Mouse (Mus musculus) forebrain, postnatal 0 days (tissue): ENCODE data around the gene Defb25. TPM values are rescaled to one million over a fixed set of nuclear protein-coding genes. Genes with fewer than 3 reads are reported as not detected.
A peak's percentile ranks its signal among the peaks of the same experiment; 100 is the strongest.

ENCODE experiments used
- ATAC-seq: fragments of 200-750 bp; cut with Nextera tagmentation; 2 replicates; pipeline ENCODE4 v1.8.0; 2017; ENCODE audit warnings: mild to moderate bottlenecking, moderate library complexity
- DNase-seq: peaks from one replicate; pipeline ENCODE4 v3.0.0-alpha.2; 2015
- H3K27ac ChIP-seq: fragments of 300-500 bp; sonication (generic); 2 replicates; pipeline ENCODE4 v1.5.1; 2014; ENCODE audit warnings: low read depth, mild to moderate bottlenecking, antibody characterized with exemption, low read length, moderate library complexity, mixed read lengths
- H3K27me3 ChIP-seq: fragments of 300-500 bp; sonication (generic); 2 replicates; pipeline ENCODE4 v1.6.1; 2014; ENCODE audit warnings: mild to moderate bottlenecking, low read length, mixed read lengths; ENCODE audit not compliant: insufficient read depth
- H3K36me3 ChIP-seq: fragments of 300-500 bp; sonication (generic); 2 replicates; pipeline ENCODE4 v1.6.1; 2014; ENCODE audit warnings: mild to moderate bottlenecking, moderate library complexity; ENCODE audit not compliant: insufficient read depth
- H3K4me1 ChIP-seq: fragments of 300-500 bp; sonication (generic); 2 replicates; pipeline ENCODE4 v1.6.1; 2014; ENCODE audit warnings: antibody characterized with exemption; ENCODE audit not compliant: insufficient read depth
- H3K4me2 ChIP-seq: fragments of 300-500 bp; sonication (generic); 2 replicates; pipeline ENCODE4 v1.6.1; 2014; ENCODE audit warnings: low read depth, mild to moderate bottlenecking, moderate library complexity
- H3K4me3 ChIP-seq: fragments of 300-500 bp; sonication (generic); 2 replicates; pipeline ENCODE4 v1.5.1; 2014; ENCODE audit warnings: low read depth, low read length, mixed read lengths
- H3K9ac ChIP-seq: fragments of 300-500 bp; sonication (generic); 2 replicates; pipeline ENCODE4 v1.6.1; 2014; ENCODE audit warnings: mild to moderate bottlenecking
- H3K9me3 ChIP-seq: fragments of 300-500 bp; sonication (generic); 2 replicates; pipeline ENCODE4 v1.6.1; 2016; ENCODE audit warnings: low read length
- CTCF ChIP-seq: sonication (generic); IDR thresholded peaks from 2 replicates; pipeline ENCODE4 v1.5.1; 2016; ENCODE audit warnings: antibody characterized with exemption, control low read depth, low read depth
- WGBS: fragments of 180-500 bp; shearing (Covaris S2); extraction: QIAGEN DNeasy Blood & Tissue Kit; methylation state at CpG from one replicate; pipeline ENCODE4 v1.1.7; 2014; 5-methylcytosine and 5-hydroxymethylcytosine counted together
- polyA plus RNA-seq: library from polyadenylated mRNA; unstranded; fragments of >200 nt; fragmentation: Nextera tagmentation; extraction: Ambion mirVana; gene quantifications from 2 replicates; pipeline ENCODE4 v1.2.1, GENCODE M21; 2015
- total RNA-seq: library from RNA; depleted of rRNA; stranded (reverse); fragments of >200 nt; gene quantifications from 2 replicates; pipeline ENCODE4 v1.2.3, GENCODE M21; 2014

Gene Defb25
- total and polyA plus RNA-seq, 2 experiments from 2014 or later = not detected

DNA sequence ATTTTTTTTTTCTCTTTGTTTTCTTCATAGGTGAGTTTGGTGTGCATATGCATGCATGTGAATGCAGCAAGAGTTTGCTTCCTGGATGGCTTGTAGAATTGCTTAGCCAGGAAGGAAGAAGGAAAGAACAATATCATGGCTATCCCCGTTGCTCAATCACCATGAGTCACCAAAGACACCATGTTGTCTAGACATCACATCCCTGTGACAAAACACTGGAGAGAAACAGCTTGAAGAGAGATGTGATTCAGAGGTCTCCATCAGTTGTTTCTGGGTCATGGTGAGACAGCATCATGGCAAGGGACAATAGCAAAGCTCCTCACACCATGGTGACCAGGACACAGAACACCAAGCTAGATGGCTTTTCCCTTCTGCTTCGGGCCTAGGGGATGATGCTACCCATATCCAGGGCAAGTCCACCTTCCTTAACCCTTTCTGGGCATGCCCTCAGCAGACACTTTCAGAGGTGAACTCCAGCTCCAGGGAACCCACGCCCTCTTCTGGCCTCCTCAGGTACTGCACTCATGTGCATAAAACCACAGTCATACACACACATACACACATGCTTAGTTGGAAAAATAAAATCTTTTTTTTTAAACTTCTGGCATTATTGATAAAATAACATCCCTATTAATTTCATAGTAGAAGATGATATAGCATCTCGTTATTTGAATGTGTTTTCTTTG lies 21.4 kb downstream of the Defb25 start:
- Histone ChIP-seq H3K27ac (no peak overlapping the region), H3K4me1 (no peaks in the 10 kb centered on the region), H3K9me3 (no peaks in the 10 kb centered on the region), H3K4me3 (no peak overlapping the region), H3K36me3 (no peaks in the 10 kb centered on the region), H3K9ac (no peak overlapping the region), H3K27me3 (no peaks in the 10 kb centered on the region), H3K4me2 (no peak overlapping the region)
- ATAC-seq = no peak
- WGBS = 72% methylated on average over 4 of the region's 4 CpGs
- no peak for DNase-seq
- peak; percentile 35 for TF ChIP-seq CTCF

DNA sequence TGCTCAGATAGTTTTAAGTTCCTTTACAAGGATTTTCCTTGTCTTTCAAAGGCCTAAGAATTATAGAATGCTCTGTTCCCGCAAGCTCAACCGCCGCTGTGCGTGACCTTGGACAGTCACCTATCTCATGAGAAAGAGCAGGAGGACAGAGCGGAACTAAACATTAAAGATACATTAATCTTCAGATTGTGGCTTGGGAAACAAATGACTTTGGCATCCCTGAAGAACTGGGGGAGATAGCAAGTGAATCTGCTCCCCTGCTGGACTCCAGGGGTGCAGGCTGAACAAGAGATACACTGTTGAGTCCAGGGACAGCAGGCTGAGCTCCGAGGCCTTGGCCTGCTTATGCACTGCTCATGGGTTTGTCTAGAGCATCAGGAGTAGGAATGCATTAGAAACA lies 22.8 kb downstream of the Defb25 start:
- TF ChIP-seq CTCF = no peak
- no peaks in the 10 kb centered on the region for H3K36me3 ChIP-seq
- H3K9me3 ChIP-seq = no peaks in the 10 kb centered on the region
- H3K4me2 ChIP-seq = no peak overlapping the region
- H3K9ac ChIP-seq = no peak overlapping the region
- ATAC-seq = no peak
- no peak for DNase-seq
- no peak overlapping the region for H3K27ac ChIP-seq
- no peaks in the 10 kb centered on the region for H3K4me1 ChIP-seq
- WGBS = 90% methylated on average over 6 of the region's 6 CpGs
- no peaks in the 10 kb centered on the region for H3K27me3 ChIP-seq
- no peak overlapping the region for H3K4me3 ChIP-seq

DNA sequence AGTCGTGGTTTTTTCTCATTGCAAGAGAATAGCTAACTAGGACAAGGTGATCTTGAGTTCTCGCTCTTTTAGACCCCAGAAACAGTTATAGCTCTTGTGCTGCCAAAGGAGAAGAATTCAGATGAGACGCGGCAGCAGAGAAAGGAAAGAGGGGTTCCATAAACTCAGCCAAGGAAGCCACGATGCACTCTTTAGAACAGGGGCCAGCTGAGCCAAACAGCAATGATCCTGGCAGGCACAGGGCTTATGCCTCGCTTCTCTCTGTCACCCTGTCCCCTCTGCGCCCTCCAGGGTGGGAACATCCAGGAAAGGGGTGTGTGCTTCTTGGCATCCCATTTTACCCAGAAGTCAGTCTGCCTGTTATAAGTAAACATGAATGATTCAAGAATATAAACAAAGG lies 23.6 kb downstream of the Defb25 start, which contains the start of gene Defb45:
Gene Defb45, minus strand, starts transcription at position 101 of the 400 bp plus-strand sequence.
- H3K27ac ChIP-seq = no peak within 1 kb of the TSS
- TF ChIP-seq CTCF = no peak
- H3K4me3 ChIP-seq = no peak within 1 kb of the TSS
- no peak within 1 kb of the TSS for H3K4me2 ChIP-seq
- DNase-seq = no peak
- no peak within 1 kb of the TSS for H3K9ac ChIP-seq
- no peak for ATAC-seq
- no peaks in the 10 kb centered on the region for H3K4me1 ChIP-seq
- WGBS = 61% methylated on average over 7 of the region's 7 CpGs
- H3K27me3 ChIP-seq = no peaks in the 10 kb centered on the region
- H3K9me3 ChIP-seq = no peaks in the 10 kb centered on the region
- H3K36me3 ChIP-seq = no peaks in the 10 kb centered on the region

DNA sequence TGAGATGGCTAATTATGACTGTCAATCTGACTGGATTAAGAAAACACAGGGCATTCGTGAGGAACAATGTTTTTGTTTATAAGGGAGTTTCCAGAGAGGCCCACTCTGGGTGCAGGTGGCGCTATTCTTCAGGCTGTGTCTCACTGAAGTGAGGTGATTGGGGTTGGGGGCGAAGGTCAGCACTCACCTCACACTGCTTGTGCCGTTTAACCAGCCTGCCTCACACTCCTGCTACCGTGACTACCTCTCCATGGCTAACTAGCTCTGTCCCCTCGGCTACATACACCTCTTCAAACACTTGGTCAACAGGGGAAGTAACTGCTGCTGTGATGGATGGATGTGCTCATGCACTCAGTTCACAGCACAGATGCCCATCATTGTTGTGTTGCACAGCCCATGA lies 33.8 kb downstream of the Defb25 start:
- no peaks in the 10 kb centered on the region for H3K4me1 ChIP-seq
- H3K27me3 ChIP-seq = no peaks in the 10 kb centered on the region
- no peak overlapping the region for H3K4me2 ChIP-seq
- H3K4me3 ChIP-seq = no peak overlapping the region
- H3K9ac ChIP-seq = no peak overlapping the region
- H3K9me3 ChIP-seq = no peaks in the 10 kb centered on the region
- no peaks in the 10 kb centered on the region for H3K36me3 ChIP-seq
- no peak for TF ChIP-seq CTCF
- no peak for ATAC-seq
- DNase-seq = no peak
- 34% methylated on average over 6 of the region's 6 CpGs for WGBS
- H3K27ac ChIP-seq = no peak overlapping the region

DNA sequence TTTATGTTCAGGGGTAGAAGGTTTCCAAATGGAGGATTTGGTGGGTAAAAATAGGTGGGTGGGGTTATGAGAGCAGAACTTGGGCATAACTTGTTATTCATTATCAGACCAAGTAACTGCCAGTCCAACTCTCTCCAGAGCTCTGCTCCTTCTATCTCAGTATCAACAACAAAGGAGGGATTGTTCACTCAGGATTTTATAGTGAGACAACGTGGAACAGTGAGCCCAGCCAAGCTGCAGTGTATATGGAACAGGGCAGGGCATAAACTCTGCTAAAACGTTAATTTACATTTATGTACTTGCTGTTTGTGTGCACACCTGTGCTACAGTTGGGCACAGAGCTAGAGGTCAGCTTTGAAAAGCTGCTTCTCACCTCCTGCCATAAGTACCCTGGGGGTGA lies 34.4 kb downstream of the Defb25 start:
- Histone ChIP-seq H3K36me3 (no peaks in the 10 kb centered on the region), H3K4me1 (no peaks in the 10 kb centered on the region), H3K27me3 (no peaks in the 10 kb centered on the region), H3K4me3 (no peak overlapping the region), H3K27ac (no peak overlapping the region), H3K4me2 (no peak overlapping the region), H3K9ac (no peak overlapping the region), H3K9me3 (no peaks in the 10 kb centered on the region)
- DNase-seq (no peak), ATAC-seq (no peak)
- TF ChIP-seq CTCF = no peak
- WGBS = 27% methylated on average over 2 of the region's 2 CpGs

DNA sequence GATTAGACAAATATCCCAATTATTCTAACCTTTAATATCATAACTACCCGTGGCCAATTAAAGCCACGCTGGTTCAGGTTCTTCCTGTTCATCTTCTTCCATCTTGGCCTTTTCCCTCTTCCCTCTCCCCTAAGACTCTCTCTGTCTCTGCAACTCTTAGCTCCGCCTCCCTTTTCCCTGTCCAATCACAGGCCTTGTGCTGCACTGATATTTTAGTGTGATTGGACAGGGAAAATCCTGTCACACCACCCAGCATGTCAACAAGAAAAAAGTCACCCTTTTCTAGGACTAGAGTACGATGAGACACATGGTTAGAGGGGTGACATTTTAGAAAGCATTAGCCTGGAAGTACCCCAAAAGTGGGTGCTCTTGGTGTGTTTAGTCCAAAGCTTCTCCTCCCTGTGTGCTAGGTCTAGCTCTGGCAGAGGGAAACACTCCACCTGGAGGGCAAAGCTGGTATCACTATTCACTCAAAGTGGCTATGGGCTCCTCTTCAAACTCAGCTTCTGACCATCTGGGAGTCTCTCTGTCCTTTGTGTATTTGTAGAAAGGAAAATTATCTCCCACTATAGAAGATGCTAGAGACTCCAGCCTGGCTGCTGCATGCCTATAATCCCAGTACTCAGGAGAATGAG lies 35.8 kb downstream of the Defb25 start:
- Histone ChIP-seq H3K27ac (no peak overlapping the region), H3K9me3 (no peaks in the 10 kb centered on the region), H3K9ac (no peak overlapping the region), H3K27me3 (no peaks in the 10 kb centered on the region), H3K4me1 (no peaks in the 10 kb centered on the region), H3K4me3 (no peak overlapping the region), H3K36me3 (no peaks in the 10 kb centered on the region), H3K4me2 (no peak overlapping the region)
- ATAC-seq (no peak), DNase-seq (no peak)
- TF ChIP-seq CTCF = peak; percentile 34
- 69% methylated on average over 4 of the region's 4 CpGs for WGBS

DNA sequence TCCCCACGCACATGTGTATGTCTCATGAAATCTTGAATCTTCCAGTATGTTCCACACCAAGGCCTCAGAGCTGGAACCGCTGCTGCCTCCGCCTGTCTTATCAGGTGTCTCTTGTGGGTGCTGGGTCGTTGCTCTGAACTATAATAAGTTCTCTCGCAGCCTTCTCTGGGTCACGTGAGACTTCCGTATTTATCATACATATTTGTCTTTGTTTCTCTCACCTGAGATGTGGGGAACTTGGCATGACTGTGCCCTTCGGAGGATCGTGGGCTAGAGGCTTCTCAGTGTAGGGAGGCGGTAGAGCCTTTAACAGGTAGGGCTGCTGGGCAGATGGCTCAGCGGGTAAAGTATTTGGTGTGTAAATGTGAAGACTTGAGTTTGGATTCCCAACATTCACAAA lies 42.2 kb downstream of the Defb25 start:
- 92% methylated on average over 11 of the region's 11 CpGs for WGBS
- Histone ChIP-seq H3K36me3 (no peaks in the 10 kb centered on the region), H3K9me3 (no peaks in the 10 kb centered on the region), H3K27ac (no peak overlapping the region), H3K4me3 (no peak overlapping the region), H3K27me3 (no peaks in the 10 kb centered on the region), H3K9ac (no peak overlapping the region), H3K4me1 (no peaks in the 10 kb centered on the region), H3K4me2 (no peak overlapping the region)
- ATAC-seq (no peak), DNase-seq (no peak)
- TF ChIP-seq CTCF = no peak
